Mouse (Mus musculus) hindbrain, embryonic 16.5 days (tissue): ENCODE measurements around the gene Smim20. TPM values are rescaled to one million over a fixed set of nuclear protein-coding genes. Genes with fewer than 3 reads are reported as not detected.

Experiments
- ATAC-seq: fragments of 200-750 bp; cut with Nextera tagmentation; 2 replicates; pipeline ENCODE4 v1.8.0; 2017; ENCODE audit warnings: moderate TSS enrichment, moderate library complexity
- H3K27ac ChIP-seq: fragments of 300-500 bp; sonication (generic); 2 replicates; pipeline ENCODE4 v1.5.1; 2014; ENCODE audit warnings: low read depth, mild to moderate bottlenecking, control low read depth, low read length, moderate library complexity
- H3K27me3 ChIP-seq: fragments of 300-500 bp; sonication (generic); replicated peaks from 2 replicates; pipeline ENCODE4 v1.6.1; 2014; ENCODE audit warnings: low read length; ENCODE audit not compliant: control insufficient read depth, insufficient read depth
- H3K36me3 ChIP-seq: fragments of 300-500 bp; sonication (generic); 2 replicates; pipeline ENCODE4 v1.6.1; 2014; ENCODE audit warnings: mild to moderate bottlenecking, low read length, moderate library complexity, mixed read lengths; ENCODE audit not compliant: control insufficient read depth, insufficient read depth
- H3K4me1 ChIP-seq: fragments of 300-500 bp; sonication (generic); 2 replicates; pipeline ENCODE4 v1.6.1; 2014; ENCODE audit warnings: low read depth, low read length; ENCODE audit not compliant: control insufficient read depth, insufficient read depth
- H3K4me2 ChIP-seq: fragments of 300-500 bp; sonication (generic); 2 replicates; pipeline ENCODE4 v1.6.1; 2014; ENCODE audit warnings: mild to moderate bottlenecking, low read length, control low read depth, moderate library complexity
- H3K4me3 ChIP-seq: fragments of 300-500 bp; sonication (generic); 2 replicates; pipeline ENCODE4 v1.5.1; 2014; ENCODE audit warnings: mild to moderate bottlenecking, low read length, control low read depth, moderate library complexity
- H3K9ac ChIP-seq: fragments of 300-500 bp; sonication (generic); 2 replicates; pipeline ENCODE4 v1.6.1; 2014; ENCODE audit warnings: low read depth, mild to moderate bottlenecking, control low read depth, low read length, moderate library complexity
- H3K9me3 ChIP-seq: fragments of 300-500 bp; sonication (generic); 2 replicates; pipeline ENCODE4 v1.6.1; 2014; ENCODE audit warnings: mild to moderate bottlenecking, low read length, moderate library complexity; ENCODE audit not compliant: control insufficient read depth
- WGBS: fragments of 180-500 bp; shearing (Covaris S2); extraction: QIAGEN DNeasy Blood & Tissue Kit; methylation state at CpG from one replicate; pipeline ENCODE4 v1.1.7; 2014; 5-methylcytosine and 5-hydroxymethylcytosine counted together
- polyA plus RNA-seq: library from polyadenylated mRNA; unstranded; fragments of >200 nt; fragmentation: Nextera tagmentation; extraction: Ambion mirVana; gene quantifications from 2 replicates; pipeline ENCODE4 v1.2.1, GENCODE M21; 2015

The Smim20 gene
- 70.9 and 80.1 TPM in 2 replicates for polyA plus RNA-seq

- no peaks in the 10 kb centered on the region for H3K36me3 ChIP-seq
- ATAC-seq: peak; percentile 93
- peak within 1 kb of the TSS; percentile 70 for H3K9ac ChIP-seq
- H3K4me2 ChIP-seq: peak within 1 kb of the TSS; percentile 70
- H3K4me1 ChIP-seq: peaks cover 2% of the 10 kb centered on the region
- WGBS: 11% methylated on average over 53 of the region's 53 CpGs
- H3K4me3 ChIP-seq: peak within 1 kb of the TSS; percentile 64
- peak within 1 kb of the TSS; percentile 60 for H3K27ac ChIP-seq
- H3K9me3 ChIP-seq: no peaks in the 10 kb centered on the region
- H3K27me3 ChIP-seq: no peaks in the 10 kb centered on the region
Measured at GRCm38 (mm10) chr5:53266931-53267853, at the start of gene Smim20. TSS of gene Smim20 (plus strand) at chr5:53267083.

DNA sequence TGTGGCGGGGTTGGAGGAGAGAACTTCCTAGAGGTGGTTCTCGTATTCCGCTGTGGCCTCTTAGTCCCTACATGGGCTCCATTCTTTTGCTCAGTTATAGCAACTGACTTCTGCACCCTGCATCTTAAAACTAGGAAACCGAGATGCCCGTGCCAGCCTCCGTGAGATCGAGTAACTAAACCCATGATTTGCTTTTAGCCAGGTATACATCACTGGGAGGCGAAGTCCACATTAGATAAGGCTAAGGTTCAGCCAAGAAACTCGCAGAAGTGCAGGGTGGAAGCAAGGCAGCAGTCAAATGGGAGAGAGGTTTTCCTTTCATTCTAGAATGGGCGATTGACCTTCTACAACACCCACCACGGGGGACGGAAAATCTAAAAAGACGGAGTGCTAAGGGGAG is 41.4 kb upstream of the Smim20 start:
- no peak for ATAC-seq
- H3K9me3 ChIP-seq: no peaks in the 10 kb centered on the region

GRCm38 (mm10) chr5:53230560-53230959 is 36.3 kb upstream of the Smim20 start:
- Histone ChIP-seq H3K36me3 (no peaks in the 10 kb centered on the region), H3K4me3 (no peak overlapping the region), H3K4me2 (no peak overlapping the region), H3K4me1 (no peaks in the 10 kb centered on the region), H3K27me3 (no peaks in the 10 kb centered on the region), H3K27ac (no peak overlapping the region), H3K9ac (no peak overlapping the region), H3K9me3 (no peaks in the 10 kb centered on the region)
- 58% methylated on average over 4 of the region's 4 CpGs for WGBS
- 0 out of 2 replicates have a peak, but pooled peaks have one; percentile 30 for ATAC-seq

More for the DNA sequence above, 41.4 kb upstream of the Smim20 start:
- no peaks in the 10 kb centered on the region for H3K27me3 ChIP-seq
- 92% methylated on average over 13 of the region's 13 CpGs for WGBS
- H3K4me1 ChIP-seq: no peaks in the 10 kb centered on the region
- H3K36me3 ChIP-seq: no peaks in the 10 kb centered on the region
- no peak overlapping the region for H3K4me2 ChIP-seq
- H3K4me3 ChIP-seq: no peak overlapping the region
- no peak overlapping the region for H3K9ac ChIP-seq
- no peak overlapping the region for H3K27ac ChIP-seq

DNA sequence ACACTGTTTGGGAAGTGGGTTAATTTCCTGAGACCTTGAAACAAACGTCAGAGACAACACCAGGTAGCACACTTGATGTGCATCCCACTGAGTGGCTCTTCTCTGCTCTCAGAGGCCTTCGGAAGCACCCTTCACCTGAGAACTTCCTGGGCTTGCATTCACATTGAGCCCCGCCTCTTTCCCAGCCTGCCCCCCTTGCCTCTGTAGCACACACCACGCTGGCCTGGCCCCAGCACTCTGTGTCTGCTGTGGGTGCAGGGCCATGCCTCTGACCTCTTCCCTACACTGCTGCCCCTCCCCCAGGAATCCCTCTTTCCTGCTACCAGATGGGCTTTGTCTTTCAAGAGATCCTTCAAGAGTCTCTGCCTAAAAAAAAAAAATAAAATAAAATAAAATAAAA is 31.3 kb upstream of the Smim20 start:
- H3K4me2 ChIP-seq: no peak overlapping the region
- H3K27ac ChIP-seq: no peak overlapping the region
- H3K27me3 ChIP-seq: no peaks in the 10 kb centered on the region
- no peak for ATAC-seq
- H3K9me3 ChIP-seq: no peaks in the 10 kb centered on the region
- WGBS: 17% methylated on average over 4 of the region's 4 CpGs
- no peak overlapping the region for H3K4me3 ChIP-seq
- H3K36me3 ChIP-seq: no peaks in the 10 kb centered on the region
- no peak overlapping the region for H3K9ac ChIP-seq
- peaks cover 2% of the 10 kb centered on the region; the same call in 1 of the 2 replicates for H3K4me1 ChIP-seq

DNA sequence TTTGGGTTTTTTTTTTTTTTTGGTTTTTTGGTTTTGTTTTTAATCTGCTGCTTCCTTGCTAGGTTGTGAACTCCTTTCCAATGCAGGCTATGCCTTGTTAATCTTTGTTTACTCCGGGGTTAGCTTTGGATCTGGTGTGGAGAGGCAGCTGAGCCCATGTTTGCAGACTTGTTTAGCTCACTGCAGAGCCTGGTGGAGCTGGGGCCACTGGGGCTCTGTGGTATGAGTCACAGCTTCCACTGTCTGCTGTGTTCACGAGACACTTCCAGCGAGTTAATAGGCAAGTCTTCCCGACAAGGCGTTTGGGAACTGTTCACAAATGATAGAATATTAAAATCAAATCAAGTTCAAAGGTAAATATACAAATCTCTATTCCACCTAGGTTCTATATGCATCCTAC is 30.7 kb upstream of the Smim20 start:
- ATAC-seq: no peak
- peaks cover 2% of the 10 kb centered on the region; the same call in 1 of the 2 replicates for H3K4me1 ChIP-seq
- H3K9ac ChIP-seq: no peak overlapping the region
- no peaks in the 10 kb centered on the region for H3K36me3 ChIP-seq
- no peaks in the 10 kb centered on the region for H3K9me3 ChIP-seq
- no peak overlapping the region for H3K4me2 ChIP-seq
- H3K27ac ChIP-seq: no peak overlapping the region
- H3K27me3 ChIP-seq: no peaks in the 10 kb centered on the region
- no peak overlapping the region for H3K4me3 ChIP-seq
- WGBS: 42% methylated on average over 5 of the region's 5 CpGs

GRCm38 (mm10) chr5:53236749-53237148 is 30.1 kb upstream of the Smim20 start:
- no peak for ATAC-seq
- H3K27ac ChIP-seq: no peak overlapping the region
- no peak overlapping the region for H3K4me2 ChIP-seq
- H3K4me3 ChIP-seq: no peak overlapping the region
- H3K27me3 ChIP-seq: no peaks in the 10 kb centered on the region
- no peaks in the 10 kb centered on the region for H3K9me3 ChIP-seq
- 87% methylated on average over 7 of the region's 8 CpGs for WGBS
- H3K9ac ChIP-seq: no peak overlapping the region
- H3K36me3 ChIP-seq: no peaks in the 10 kb centered on the region
- H3K4me1 ChIP-seq: peaks cover 2% of the 10 kb centered on the region; the same call in 1 of the 2 replicates

DNA sequence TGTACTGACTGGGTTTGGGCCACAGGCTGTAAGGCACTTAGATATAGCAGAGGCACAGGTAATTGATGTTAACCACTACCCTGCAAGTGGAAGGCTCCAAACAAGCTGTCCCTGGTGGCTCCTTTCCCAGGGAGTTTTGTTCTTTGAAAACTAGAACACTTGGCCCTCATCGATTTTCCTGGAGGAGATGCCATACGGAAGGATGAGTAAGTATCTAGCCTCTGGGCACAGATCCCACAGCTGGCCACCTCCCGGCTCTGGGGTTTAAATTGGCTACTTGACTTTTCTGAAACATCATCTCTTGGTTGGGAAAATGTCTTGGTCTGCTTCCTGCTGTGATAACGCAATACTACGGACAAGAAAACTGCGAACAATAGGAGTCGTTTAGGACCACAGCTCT is 28.1 kb upstream of the Smim20 start:
- no peak for ATAC-seq
- Histone ChIP-seq H3K27me3 (no peaks in the 10 kb centered on the region), H3K27ac (no peak overlapping the region), H3K36me3 (no peaks in the 10 kb centered on the region), H3K9ac (no peak overlapping the region), H3K4me1 (peaks cover 2% of the 10 kb centered on the region; the same call in 1 of the 2 replicates), H3K4me3 (no peak overlapping the region), H3K9me3 (no peaks in the 10 kb centered on the region), H3K4me2 (no peak overlapping the region)
- 72% methylated on average over 7 of the region's 7 CpGs for WGBS

DNA sequence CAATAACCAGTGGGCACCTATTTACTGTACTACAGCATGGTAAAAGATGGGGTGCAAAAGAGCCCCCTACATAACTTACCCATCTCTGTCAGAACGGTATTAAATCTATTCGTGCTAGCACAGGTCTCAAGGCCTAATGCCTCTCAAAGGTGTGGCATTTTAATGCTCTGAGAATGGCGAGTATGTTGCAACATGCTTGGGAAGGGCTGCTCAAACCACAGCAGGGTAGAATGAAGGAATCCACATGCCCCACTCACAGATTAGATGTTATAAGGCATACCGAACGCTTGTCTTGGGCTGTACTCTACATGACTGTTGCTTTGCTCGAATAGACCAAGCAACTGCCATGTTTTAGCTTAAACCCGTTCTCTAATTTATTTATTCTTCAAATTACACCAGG is 27.7 kb upstream of the Smim20 start:
- WGBS: 89% methylated on average over 7 of the region's 7 CpGs
- no peaks in the 10 kb centered on the region for H3K9me3 ChIP-seq
- no peak for ATAC-seq
- no peak overlapping the region for H3K9ac ChIP-seq
- peaks cover 2% of the 10 kb centered on the region; the same call in 1 of the 2 replicates for H3K4me1 ChIP-seq
- no peak overlapping the region for H3K4me2 ChIP-seq
- H3K27ac ChIP-seq: no peak overlapping the region
- no peak overlapping the region for H3K4me3 ChIP-seq
- no peaks in the 10 kb centered on the region for H3K27me3 ChIP-seq
- H3K36me3 ChIP-seq: no peaks in the 10 kb centered on the region

DNA sequence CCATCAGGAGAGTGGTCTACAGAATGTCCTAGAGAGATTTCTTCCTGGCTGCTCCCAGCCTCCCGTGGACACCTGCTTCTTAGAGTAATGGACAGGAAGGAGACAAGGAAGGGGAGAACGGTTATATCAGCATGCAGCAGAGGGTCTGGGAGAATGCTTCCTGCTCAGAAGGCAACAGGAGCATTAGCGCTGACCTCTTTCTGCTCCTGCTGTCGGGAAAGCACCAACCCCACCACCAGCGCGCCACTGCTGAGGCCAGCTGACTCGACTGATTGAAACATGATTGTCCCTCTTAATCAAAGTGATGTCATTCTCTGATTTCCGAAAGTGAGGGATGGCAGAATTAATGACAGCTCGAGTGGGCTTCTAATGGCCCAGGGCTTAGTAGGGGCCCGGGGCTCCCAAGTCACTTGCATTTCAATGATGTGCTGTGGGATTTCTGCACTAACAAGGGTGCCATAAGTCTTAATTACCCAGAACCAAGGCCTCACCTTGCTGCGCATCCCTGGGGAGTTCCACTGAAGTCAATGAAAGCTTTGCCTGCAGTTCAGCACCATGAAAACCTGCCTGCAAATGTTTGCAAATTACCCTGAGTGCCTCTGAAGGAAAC is 26.9 kb upstream of the Smim20 start:
- WGBS: 44% methylated on average over 11 of the region's 11 CpGs
- H3K27ac ChIP-seq: no peak overlapping the region
- no peak overlapping the region for H3K9ac ChIP-seq
- H3K9me3 ChIP-seq: no peaks in the 10 kb centered on the region
- H3K36me3 ChIP-seq: no peaks in the 10 kb centered on the region
- H3K4me2 ChIP-seq: no peak overlapping the region
- no peaks in the 10 kb centered on the region for H3K27me3 ChIP-seq
- H3K4me3 ChIP-seq: no peak overlapping the region
- peaks cover 2% of the 10 kb centered on the region; the same call in 1 of the 2 replicates for H3K4me1 ChIP-seq
- no peak; the same call in 1 of the 2 replicates for ATAC-seq
